ENCODE assay signal across 23 mouse cellular contexts in genomic region chr9:122695724-122696123, GRCm38 (mm10). TPM values are rescaled to one million over a fixed set of nuclear protein-coding genes. Genes with fewer than 3 reads are reported as not detected.
DNase-seq lines count a peak whose midpoint lies in the region; ATAC-seq and TF ChIP-seq lines count a peak whose summit lies in the region.
"Had no signal": no experiment of that assay in that cellular context is flagged by ENCODE, and none has a peak within 500 bp of the region (broad histone marks: within the 10 kb centered on the region; RNA-seq: fewer than 3 reads in every experiment).

No protein-coding gene starts in this region.

- H3K4me1 ChIP-seq in forebrain, embryonic 14.5 days (ENCODE audit: control insufficient read depth, insufficient read depth, low read length), result peaks cover 5% of the 10 kb centered on the region; the same call in 1 of the 2 replicates
- peaks cover 7% of the 10 kb centered on the region; the same call in 1 of the 2 replicates for H3K4me1 ChIP-seq in forebrain, embryonic 11.5 days (replicated peaks; ENCODE audit: control insufficient read depth, insufficient read depth, low read length)
- H3K4me1 ChIP-seq: heart, embryonic 12.5 days; limb, embryonic 13.5 days had no signal

- ATAC-seq in forebrain, embryonic 14.5 days, result no peak
- ATAC-seq in forebrain, embryonic 11.5 days (replicated peaks; ENCODE audit: low FRiP score), result no peak
- ATAC-seq: activated CD4-positive, CD25-positive, alpha-beta regulatory T cell, adult 4 months had no signal

- H3K9me3 ChIP-seq in forebrain, embryonic 14.5 days (replicated peaks; ENCODE audit: control insufficient read depth, low read length), result no peaks in the 10 kb centered on the region
- no peaks in the 10 kb centered on the region for H3K9me3 ChIP-seq in forebrain, embryonic 11.5 days (ENCODE audit: control insufficient read depth, low read length)
- H3K9me3 ChIP-seq: heart, embryonic 12.5 days; limb, embryonic 13.5 days; neural tube, embryonic 13.5 days had no signal

- H3K9ac ChIP-seq in forebrain, embryonic 14.5 days (ENCODE audit: low read length), result no peak overlapping the region
- no peak overlapping the region for H3K9ac ChIP-seq in forebrain, embryonic 11.5 days (ENCODE audit: low read length)
- H3K9ac ChIP-seq: heart, embryonic 12.5 days; limb, embryonic 13.5 days; liver, embryonic 14.5 days; neural tube, embryonic 13.5 days had no signal

- H3K27me3 ChIP-seq in forebrain, embryonic 14.5 days (replicated peaks; ENCODE audit: control insufficient read depth, insufficient read depth, low read length), result no peaks in the 10 kb centered on the region
- H3K27me3 ChIP-seq in forebrain, embryonic 11.5 days (ENCODE audit: control insufficient read depth, insufficient read depth, low read length), result no peaks in the 10 kb centered on the region
- H3K27me3 ChIP-seq: limb, embryonic 13.5 days; neural tube, embryonic 13.5 days had no signal

- H3K4me3 ChIP-seq in forebrain, embryonic 14.5 days (ENCODE audit: low read depth, low read length), result no peak overlapping the region
- H3K4me3 ChIP-seq in forebrain, embryonic 11.5 days (ENCODE audit: low read depth, low read length), result no peak overlapping the region
- no peak overlapping the region for H3K4me3 ChIP-seq in left cerebral cortex, adult 2 months
- H3K4me3 ChIP-seq: heart, embryonic 12.5 days; limb, embryonic 13.5 days; neural tube, embryonic 13.5 days had no signal

- intact Hi-C loops in left cerebral cortex, adult 2 months (cut with DNase I), result no loop called here

- WGBS in forebrain, embryonic 14.5 days, result 3% methylated on average over 1 of the region's 1 CpGs
- 6% methylated on average over 1 of the region's 1 CpGs for WGBS in forebrain, embryonic 11.5 days

- no peak overlapping the region for H3K27ac ChIP-seq in forebrain, embryonic 14.5 days (ENCODE audit: low read depth, low read length)
- H3K27ac ChIP-seq in forebrain, embryonic 11.5 days (ENCODE audit: low read depth, low read length), result no peak overlapping the region
- peak overlapping the region; percentile 68 for H3K27ac ChIP-seq in left cerebral cortex, adult 2 months
- H3K27ac ChIP-seq: limb, embryonic 13.5 days; liver, embryonic 14.5 days; neural tube, embryonic 13.5 days had no signal

- no peak for TF ChIP-seq CTCF in left cerebral cortex, adult 2 months (IDR thresholded peaks at IDR 0.05)

- DNase-seq in forebrain, embryonic 14.5 days (ENCODE audit: low spot score), result peak; percentile 42
- no peak for DNase-seq in forebrain, embryonic 11.5 days (ENCODE audit: low spot score)
- no peak for DNase-seq in left cerebral cortex, adult 2 months (ENCODE audit: extremely low spot score in 1 of 2, low spot score in 2 of 2)
- DNase-seq in left cerebral cortex, adult 18-20 months (ENCODE audit: low spot score in 2 of 2), result no peak
- DNase-seq in brain, adult 2 months (ENCODE audit: low read depth, low spot score), result peak; percentile 74
- peak; percentile 32 to 53 for DNase-seq in frontal cortex, postnatal 10 days (ENCODE audit: low spot score in 2 of 2)
- DNase-seq in urinary bladder, postnatal 36 days (ENCODE audit: low spot score in 2 of 2), result no peak
- DNase-seq in thymus, postnatal 36 days, result no peak
- DNase-seq: cerebellum, adult 8-10 months; embryo, embryonic 11 days; heart, postnatal 36 days; kidney, adult 8-10 months; kidney, postnatal 36 days; layer of hippocampus, postnatal 36 days; thymus, adult 2 months had no signal

- H3K4me2 ChIP-seq in forebrain, embryonic 14.5 days (ENCODE audit: low read length), result no peak overlapping the region
- no peak overlapping the region for H3K4me2 ChIP-seq in forebrain, embryonic 11.5 days (ENCODE audit: low read depth, low read length, severe bottlenecking)
- H3K4me2 ChIP-seq: heart, embryonic 12.5 days; limb, embryonic 13.5 days; neural tube, embryonic 13.5 days had no signal

- no peaks in the 10 kb centered on the region for H3K36me3 ChIP-seq in forebrain, embryonic 14.5 days (ENCODE audit: control insufficient read depth, insufficient read depth, low read length)
- no peaks in the 10 kb centered on the region for H3K36me3 ChIP-seq in forebrain, embryonic 11.5 days (ENCODE audit: control insufficient read depth, insufficient read depth, low read length)
- H3K36me3 ChIP-seq: heart, embryonic 12.5 days; limb, embryonic 13.5 days; neural tube, embryonic 13.5 days had no signal

RNA-seq across cellular contexts. Expression of gene Topaz1, which starts 51.4 kb away (rescaled TPM):
- polyA plus RNA-seq in forebrain, embryonic 14.5 days (2014; fragmentation: Nextera tagmentation; extraction: Ambion mirVana), result not detected in 2 replicates
- polyA plus RNA-seq in forebrain, embryonic 11.5 days (2014; fragmentation: Nextera tagmentation; extraction: Ambion mirVana), result not detected in 2 replicates
- not detected for total RNA-seq in left cerebral cortex, adult 2 months (2021)
- not detected for total RNA-seq in left cerebral cortex, adult 18-20 months (2021)
- total RNA-seq: adrenal gland, postnatal 14 days; granulocyte monocyte progenitor cell, adult 5-6 weeks; heart, postnatal 36 days; layer of hippocampus, postnatal 36 days had no signal
- polyA plus RNA-seq: heart, embryonic 12.5 days; limb, embryonic 13.5 days; liver, embryonic 14.5 days; lung, embryonic 16.5 days; neural tube, embryonic 13.5 days; thymus, adult 2 months had no signal

Comparison
In these comparisons a context has a peak if more than half of its experiments do, and no peak if none do; other contexts are left out.
1. DNase-seq: peak in forebrain, embryonic 14.5 days (single experiment), brain, adult 2 months (single experiment) and frontal cortex, postnatal 10 days (2 of 2); none in forebrain, embryonic 11.5 days (single experiment), left cerebral cortex, adult 2 months (0 of 2), left cerebral cortex, adult 18-20 months (0 of 2), urinary bladder, postnatal 36 days (0 of 2) and thymus, postnatal 36 days (0 of 2).